Mouse (Mus musculus) ovary, postnatal 10 days (tissue): Measurements from ENCODE around the gene Gm20422.

Source experiments
- DNase-seq: peaks from one replicate; pipeline ENCODE4 v3.0.0; 2022; ENCODE audit warnings: low spot score

The Gm20422 gene

DNA sequence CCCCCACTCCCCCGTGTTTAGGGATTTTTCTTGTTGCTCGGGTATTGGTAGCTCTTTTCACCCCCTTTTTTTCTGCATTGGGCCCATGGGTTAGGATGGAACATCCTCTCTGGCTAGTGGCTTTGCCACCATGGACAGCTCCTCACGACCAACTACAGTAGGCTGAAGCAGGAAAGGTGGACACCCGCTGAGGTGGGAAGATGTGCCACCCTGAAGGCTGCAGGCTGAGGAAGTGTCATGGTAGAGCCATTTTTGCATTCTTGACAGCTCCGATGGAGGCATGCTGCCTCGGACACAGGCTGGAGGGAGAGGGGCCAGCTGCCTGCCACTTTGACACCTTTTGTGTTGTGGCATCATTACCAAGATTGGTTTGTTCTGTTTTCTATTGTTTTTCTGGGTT lies 72.9 kb downstream of the Gm20422 start:
- no peak for DNase-seq
